Mouse (Mus musculus) heart, embryonic 16.5 days (tissue): ENCODE data around the gene Dlg1. TPM values are rescaled to one million over a fixed set of nuclear protein-coding genes. Genes with fewer than 3 reads are reported as not detected.

Experiments used
- ATAC-seq: fragments of 200-750 bp; cut with Nextera tagmentation; replicated peaks from 2 replicates; pipeline ENCODE4 v1.8.0; 2017; ENCODE audit warnings: moderate number of reproducible peaks; ENCODE audit not compliant: insufficient read depth, low FRiP score; ENCODE audit errors: extremely low read depth
- H3K27ac ChIP-seq: fragments of 300-500 bp; sonication (generic); 2 replicates; pipeline ENCODE4 v1.5.1; 2014; ENCODE audit warnings: mild to moderate bottlenecking, low read length, control low read depth, moderate library complexity
- H3K27me3 ChIP-seq: fragments of 300-500 bp; sonication (generic); 2 replicates; pipeline ENCODE4 v1.6.1; 2014; ENCODE audit warnings: low read length, mixed read lengths; ENCODE audit not compliant: control insufficient read depth, insufficient read depth
- H3K36me3 ChIP-seq: fragments of 300-500 bp; sonication (generic); 2 replicates; pipeline ENCODE4 v1.6.1; 2014; ENCODE audit not compliant: control insufficient read depth, insufficient read depth
- H3K4me1 ChIP-seq: fragments of 300-500 bp; sonication (generic); 2 replicates; pipeline ENCODE4 v1.6.1; 2014; ENCODE audit warnings: low read length, mixed read lengths; ENCODE audit not compliant: control insufficient read depth, insufficient read depth
- H3K4me2 ChIP-seq: fragments of 300-500 bp; sonication (generic); 2 replicates; pipeline ENCODE4 v1.6.1; 2014; ENCODE audit warnings: low read depth, mild to moderate bottlenecking, control low read depth, low read length
- H3K4me3 ChIP-seq: fragments of 300-500 bp; sonication (generic); 2 replicates; pipeline ENCODE4 v1.5.1; 2014; ENCODE audit warnings: mild to moderate bottlenecking, control low read depth, low read length
- H3K9ac ChIP-seq: fragments of 300-500 bp; sonication (generic); 2 replicates; pipeline ENCODE4 v1.6.1; 2014; ENCODE audit warnings: low read length, control low read depth
- H3K9me3 ChIP-seq: fragments of 300-500 bp; sonication (generic); replicated peaks from 2 replicates; pipeline ENCODE4 v1.6.1; 2016; ENCODE audit warnings: low read length; ENCODE audit not compliant: control insufficient read depth
- WGBS: fragments of 180-500 bp; shearing (Covaris S2); extraction: QIAGEN DNeasy Blood & Tissue Kit; methylation state at CpG from one replicate; pipeline ENCODE4 v1.1.7; 2014; 5-methylcytosine and 5-hydroxymethylcytosine counted together
- polyA plus RNA-seq: library from polyadenylated mRNA; unstranded; fragments of >200 nt; fragmentation: Nextera tagmentation; extraction: Ambion mirVana; gene quantifications from 2 replicates; pipeline ENCODE4 v1.2.1, GENCODE M21; 2015

Gene Dlg1
- polyA plus RNA-seq, 1 experiment from 2014 or later = 14.2 TPM

DNA sequence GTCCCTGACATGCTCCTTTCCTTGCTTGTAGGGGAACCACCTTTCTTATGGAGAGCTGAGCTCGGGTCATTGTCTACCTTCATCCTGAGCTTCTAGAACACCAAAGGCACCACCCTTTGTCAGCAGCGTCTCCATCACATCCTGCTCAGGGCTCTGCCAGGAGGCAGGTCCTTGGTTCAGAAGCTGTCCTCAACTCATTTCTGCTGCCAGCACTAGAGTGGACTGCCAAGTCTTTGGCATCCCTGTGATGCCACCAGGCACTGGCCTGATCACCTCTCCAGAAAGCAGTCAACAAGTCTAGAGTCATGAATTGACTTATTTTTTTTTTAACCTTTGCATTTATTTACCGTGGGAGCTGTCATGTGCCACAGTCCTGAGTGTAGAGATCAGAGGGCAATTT lies 11.7 kb upstream of the Dlg1 start:
- Histone ChIP-seq H3K27ac (no peak overlapping the region), H3K9me3 (no peaks in the 10 kb centered on the region), H3K27me3 (no peaks in the 10 kb centered on the region), H3K36me3 (no peaks in the 10 kb centered on the region), H3K4me2 (no peak overlapping the region), H3K4me3 (no peak overlapping the region), H3K9ac (no peak overlapping the region), H3K4me1 (0 out of 2 replicates have a peak, but pooled peaks cover 2% of the 10 kb centered on the region)
- ATAC-seq = no peak
- WGBS = 61% methylated on average over 3 of the region's 3 CpGs

- no peak overlapping the region for H3K9ac ChIP-seq
- no peak overlapping the region for H3K4me3 ChIP-seq
- H3K27ac ChIP-seq = no peak overlapping the region
- no peaks in the 10 kb centered on the region for H3K36me3 ChIP-seq
- ATAC-seq = no peak
- H3K9me3 ChIP-seq = no peaks in the 10 kb centered on the region
- 77% methylated on average over 9 of the region's 9 CpGs for WGBS
- H3K27me3 ChIP-seq = no peaks in the 10 kb centered on the region
- H3K4me1 ChIP-seq = 0 out of 2 replicates have a peak, but pooled peaks cover 2% of the 10 kb centered on the region
- no peak overlapping the region for H3K4me2 ChIP-seq
Measured at GRCm38 (mm10) chr16:31652115-31652843, 11.0 kb upstream of the Dlg1 start.

- no peaks in the 10 kb centered on the region for H3K36me3 ChIP-seq
- no peak overlapping the region for H3K4me3 ChIP-seq
- 80% methylated on average over 5 of the region's 5 CpGs for WGBS
- no peak overlapping the region for H3K9ac ChIP-seq
- H3K4me2 ChIP-seq = no peak overlapping the region
- H3K4me1 ChIP-seq = 0 out of 2 replicates have a peak, but pooled peaks cover 2% of the 10 kb centered on the region
- H3K27ac ChIP-seq = no peak overlapping the region
- ATAC-seq = no peak
- H3K9me3 ChIP-seq = no peaks in the 10 kb centered on the region
- H3K27me3 ChIP-seq = no peaks in the 10 kb centered on the region
Measured at GRCm38 (mm10) chr16:31653616-31654015, 9.6 kb upstream of the Dlg1 start.

DNA sequence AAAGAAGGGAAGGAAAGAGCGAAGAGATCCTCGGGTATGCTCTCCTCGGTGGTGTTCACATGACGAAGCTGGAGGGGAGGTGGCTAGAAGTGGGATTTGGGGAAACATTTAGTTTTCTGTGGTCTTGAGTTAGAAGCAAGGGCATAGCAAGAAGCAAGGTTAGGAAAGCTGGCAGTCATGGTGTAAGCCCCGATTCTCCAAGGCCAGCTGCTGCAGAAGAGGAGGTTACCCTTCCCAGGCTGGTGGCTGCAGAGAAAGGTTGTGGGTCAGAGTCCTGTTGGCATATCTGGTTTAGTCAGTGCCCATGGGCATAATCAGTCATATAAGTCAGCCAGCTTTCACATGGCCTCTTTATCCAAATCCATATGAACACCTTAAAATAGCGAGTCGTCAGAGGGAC lies 9.2 kb upstream of the Dlg1 start:
- no peak overlapping the region for H3K4me2 ChIP-seq
- no peaks in the 10 kb centered on the region for H3K9me3 ChIP-seq
- no peaks in the 10 kb centered on the region for H3K36me3 ChIP-seq
- no peak overlapping the region for H3K9ac ChIP-seq
- no peak overlapping the region for H3K27ac ChIP-seq
- 82% methylated on average over 7 of the region's 7 CpGs for WGBS
- 0 out of 2 replicates have a peak, but pooled peaks cover 2% of the 10 kb centered on the region for H3K4me1 ChIP-seq
- no peak overlapping the region for H3K4me3 ChIP-seq
- H3K27me3 ChIP-seq = no peaks in the 10 kb centered on the region
- ATAC-seq = no peak

GRCm38 (mm10) chr16:31655531-31655930 lies 7.7 kb upstream of the Dlg1 start:
- H3K9ac ChIP-seq = no peak overlapping the region
- H3K4me1 ChIP-seq = no peaks in the 10 kb centered on the region
- no peaks in the 10 kb centered on the region for H3K27me3 ChIP-seq
- H3K36me3 ChIP-seq = no peaks in the 10 kb centered on the region
- H3K27ac ChIP-seq = no peak overlapping the region
- no peaks in the 10 kb centered on the region for H3K9me3 ChIP-seq
- WGBS = 75% methylated on average over 2 of the region's 2 CpGs
- H3K4me2 ChIP-seq = no peak overlapping the region
- no peak overlapping the region for H3K4me3 ChIP-seq
- no peak for ATAC-seq

DNA sequence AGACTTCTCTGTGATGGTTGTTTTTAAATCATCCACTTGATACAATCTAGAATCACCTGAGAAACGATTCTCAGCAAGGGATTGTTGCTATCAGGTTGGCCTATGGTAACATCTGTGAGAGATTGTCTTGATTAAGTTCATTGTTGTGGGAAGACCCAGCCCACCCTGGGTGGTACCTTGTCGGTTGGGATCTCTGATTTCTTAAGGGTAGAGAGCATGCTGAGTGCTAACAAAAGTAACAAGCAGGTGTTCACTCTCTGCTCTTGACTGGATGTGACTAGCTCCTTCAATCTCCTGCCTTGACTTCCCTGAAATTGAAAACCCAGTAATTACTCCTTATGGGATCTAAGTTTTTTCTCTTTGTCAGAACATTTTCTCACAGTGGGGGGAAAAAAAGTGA lies 5.7 kb upstream of the Dlg1 start:
- no peak overlapping the region for H3K9ac ChIP-seq
- H3K36me3 ChIP-seq = no peaks in the 10 kb centered on the region
- no peak overlapping the region for H3K27ac ChIP-seq
- H3K4me2 ChIP-seq = no peak overlapping the region
- no peak for ATAC-seq
- no peaks in the 10 kb centered on the region for H3K9me3 ChIP-seq
- H3K27me3 ChIP-seq = no peaks in the 10 kb centered on the region
- WGBS = 24% methylated on average over 2 of the region's 2 CpGs
- H3K4me1 ChIP-seq = no peaks in the 10 kb centered on the region
- H3K4me3 ChIP-seq = no peak overlapping the region

GRCm38 (mm10) chr16:31658539-31659334 lies 4.5 kb upstream of the Dlg1 start:
- H3K27ac ChIP-seq = no peak overlapping the region
- peaks cover 3% of the 10 kb centered on the region; the same call in 1 of the 2 replicates for H3K4me1 ChIP-seq
- no peak for ATAC-seq
- no peaks in the 10 kb centered on the region for H3K36me3 ChIP-seq
- no peak overlapping the region for H3K4me2 ChIP-seq
- H3K9me3 ChIP-seq = no peaks in the 10 kb centered on the region
- WGBS = 47% methylated on average over 6 of the region's 6 CpGs
- no peak overlapping the region for H3K4me3 ChIP-seq
- no peaks in the 10 kb centered on the region for H3K27me3 ChIP-seq
- no peak overlapping the region for H3K9ac ChIP-seq

DNA sequence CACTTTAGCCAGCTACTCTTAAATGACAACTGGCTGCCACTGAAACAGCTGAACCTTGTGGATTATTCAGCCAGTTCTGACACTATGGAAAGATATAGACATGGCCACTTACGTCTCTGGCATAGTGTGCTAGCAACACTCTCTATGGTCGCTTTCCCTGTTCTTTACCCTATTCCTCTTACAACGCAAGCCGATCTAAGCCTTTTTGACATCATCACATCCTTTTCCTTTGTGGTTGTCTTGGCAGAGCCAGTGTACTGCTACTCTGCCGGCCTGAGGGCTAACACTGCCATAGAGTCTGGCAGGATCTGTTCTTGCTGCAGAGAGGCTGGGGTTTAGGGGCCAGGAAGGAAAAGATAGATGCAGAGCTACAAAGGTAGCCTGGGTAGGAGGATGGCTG lies 3.8 kb upstream of the Dlg1 start:
- Histone ChIP-seq H3K9ac (no peak overlapping the region), H3K4me2 (no peak overlapping the region), H3K27me3 (no peaks in the 10 kb centered on the region), H3K27ac (no peak overlapping the region), H3K4me3 (no peak overlapping the region), H3K36me3 (no peaks in the 10 kb centered on the region), H3K4me1 (peaks cover 3% of the 10 kb centered on the region; the same call in 1 of the 2 replicates), H3K9me3 (no peaks in the 10 kb centered on the region)
- ATAC-seq = no peak
- 58% methylated on average over 5 of the region's 5 CpGs for WGBS
